Mouse (Mus musculus) bone marrow, adult 2 months (tissue): ENCODE results near the gene Scrg1.

Experiments
- CTCF ChIP-seq: fragments of 200-500 bp; IDR thresholded peaks from 2 replicates; pipeline ENCODE4 v1.5.1; 2011; ENCODE audit warnings: low read length, control low read depth; ENCODE audit not compliant: control insufficient read depth, insufficient read depth
- POLR2A ChIP-seq: fragments of 200-500 bp; IDR thresholded peaks from 2 replicates; pipeline ENCODE4 v1.6.1; 2011; ENCODE audit warnings: low read depth, mild to moderate bottlenecking, control low read depth, low read length, borderline replicate concordance; ENCODE audit not compliant: control insufficient read depth

DNA sequence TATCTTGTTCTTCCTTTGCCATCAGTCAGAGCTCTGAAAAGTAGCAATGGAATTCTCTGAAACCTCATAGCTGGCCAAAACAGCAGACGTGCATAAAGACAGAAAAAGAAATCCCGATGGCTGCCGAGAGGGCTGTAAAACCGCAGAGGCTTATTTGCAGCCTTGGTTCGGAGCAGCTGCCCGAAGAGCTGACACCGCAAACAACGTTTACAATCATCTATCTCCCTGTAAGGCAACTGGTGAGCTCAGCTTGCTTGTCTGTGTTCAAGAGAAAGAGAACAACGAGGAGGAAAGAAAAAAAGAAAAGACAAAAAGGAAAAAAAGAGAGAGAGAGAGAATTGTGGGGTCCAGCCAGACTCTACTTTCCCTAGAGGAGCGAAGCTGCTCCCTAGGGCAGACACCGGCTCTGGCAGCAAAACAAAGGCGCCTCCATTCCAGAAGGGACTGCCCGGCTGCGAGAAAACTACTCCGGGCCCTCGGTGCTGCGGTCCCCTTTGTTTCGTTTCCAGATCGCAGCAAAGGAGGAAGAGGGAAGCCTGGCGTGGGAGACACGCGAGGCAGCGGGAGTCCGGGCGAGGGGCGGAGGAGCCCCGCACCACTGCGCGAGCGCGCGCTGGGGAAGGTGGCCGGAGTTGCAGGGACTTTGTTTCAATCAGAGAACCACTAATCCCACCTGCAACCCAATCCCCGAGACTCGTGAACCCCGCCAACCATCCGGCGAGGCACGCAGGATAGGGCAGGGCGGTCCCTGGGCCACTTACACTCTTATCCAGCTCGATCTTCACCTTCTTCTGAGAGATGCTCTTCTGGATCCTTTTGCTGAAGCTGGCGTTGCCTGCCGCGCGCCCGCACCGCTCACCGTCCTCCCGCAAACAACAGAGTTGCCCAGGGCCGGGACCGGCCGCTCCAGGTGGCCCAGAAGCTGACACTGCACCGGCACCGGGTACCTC, 31.0 kb downstream of the Scrg1 start:
- TF ChIP-seq CTCF: no peak
- peak; percentile 13; the same call in 1 of the 2 replicates for TF ChIP-seq POLR2A
